Mouse (Mus musculus): Measurements from ENCODE around the gene Rpsa. TPM values are rescaled to one million over a fixed set of nuclear protein-coding genes. Genes with fewer than 3 reads are reported as not detected.
A peak's percentile ranks its signal among the peaks of the same experiment; 100 is the strongest.
"Not testable (repeated sequence)": the region's sequence is repeated elsewhere in the genome, so short reads cannot be mapped to it uniquely, and the experiment has no call there.

Gene Rpsa
- polyA plus RNA-seq (2012; rRNA removed), result 1,805 and 1,865 TPM in 2 replicates

- DNase-seq (ENCODE audit: low spot score), result peak; percentile 84
These were observed at the start of gene Rpsa for GRCm38 (mm10) chr9:120127538-120128251. Rpsa (plus strand) TSS chr9:120127689.

DNA sequence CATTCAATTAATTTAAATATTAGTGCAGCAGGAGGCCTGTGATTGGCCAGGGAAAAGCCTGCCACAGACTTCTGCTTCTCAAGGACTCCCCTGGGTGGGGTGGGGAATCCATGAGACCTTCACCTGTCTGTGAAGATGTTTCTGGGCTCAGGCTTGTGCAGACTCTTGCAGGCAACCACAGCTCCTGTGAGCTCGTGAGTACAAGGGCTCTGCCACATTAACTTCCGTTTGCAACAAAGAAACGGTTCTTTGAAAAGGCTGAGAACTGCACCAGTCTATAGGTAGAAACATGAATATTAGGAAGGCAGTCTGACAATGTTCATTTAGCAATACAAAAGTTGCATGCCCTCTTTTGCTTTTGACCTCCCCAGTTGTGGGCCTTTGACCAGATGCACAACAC is 49.2 kb upstream of the Rpsa start:
- DNase-seq (ENCODE audit: low spot score), result no peak

- DNase-seq (ENCODE audit: low spot score), result no peak
These were observed 47.6 kb upstream of the Rpsa start for GRCm38 (mm10) chr9:120079901-120080300.

DNA sequence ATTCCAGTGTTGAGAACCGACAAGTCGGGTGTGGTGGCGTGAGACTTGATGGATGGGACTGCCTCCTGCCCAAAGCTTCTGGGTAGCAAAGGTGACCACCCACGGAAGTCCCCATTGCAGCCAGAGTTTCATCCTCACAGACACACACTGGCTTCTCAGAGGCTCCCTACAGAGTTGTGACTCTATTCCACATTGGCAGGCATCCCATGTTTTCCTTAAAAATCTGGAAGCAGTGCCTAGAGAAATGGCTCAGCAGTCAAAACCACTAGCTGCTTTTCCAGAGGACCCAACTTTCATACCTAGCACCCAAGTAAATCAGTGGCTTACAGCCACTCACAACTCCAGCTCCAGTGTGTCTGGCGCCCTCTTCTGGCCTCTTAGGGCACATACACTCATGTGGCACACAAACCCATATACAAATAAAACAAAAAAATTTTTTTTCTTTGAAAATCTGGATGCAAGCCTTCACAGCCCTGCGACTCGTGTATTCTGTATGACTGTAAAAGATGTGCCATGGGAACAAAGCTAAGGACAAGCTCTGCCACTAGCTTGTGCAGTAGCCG is 46.9 kb upstream of the Rpsa start:
- DNase-seq (ENCODE audit: low spot score), result no peak

- no peak for DNase-seq (ENCODE audit: low spot score)
These were observed 46.2 kb upstream of the Rpsa start for GRCm38 (mm10) chr9:120081247-120081646.

- DNase-seq (ENCODE audit: low spot score), result no peak
These were observed 45.5 kb upstream of the Rpsa start for GRCm38 (mm10) chr9:120081967-120082366.

DNA sequence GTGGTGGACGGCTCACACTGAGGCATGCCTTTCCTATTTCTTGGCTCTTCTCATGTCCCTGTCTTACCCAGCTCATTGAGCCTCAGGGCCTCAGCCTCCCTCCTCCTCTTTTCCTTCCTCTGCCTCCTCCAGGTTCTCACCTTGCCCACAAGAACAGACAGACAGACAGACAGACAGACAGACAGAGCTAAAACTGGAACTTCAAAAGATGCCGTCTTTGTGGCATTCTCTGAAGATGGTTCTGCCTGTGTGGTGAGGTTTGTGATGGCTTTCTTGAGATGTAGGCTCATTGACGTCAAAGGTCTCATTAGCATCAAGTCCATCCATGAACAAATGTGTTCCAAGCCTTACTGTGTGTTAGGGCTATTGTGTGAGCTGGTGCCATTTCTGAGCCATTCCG is 44.8 kb upstream of the Rpsa start:
- no peak for DNase-seq (ENCODE audit: low spot score)

- DNase-seq (ENCODE audit: low spot score), result no peak
These were observed 44.2 kb upstream of the Rpsa start for GRCm38 (mm10) chr9:120083158-120083894.

GRCm38 (mm10) chr9:120084406-120084805 is 43.1 kb upstream of the Rpsa start:
- DNase-seq (ENCODE audit: low spot score), result no peak

GRCm38 (mm10) chr9:120089125-120089524 is 38.4 kb upstream of the Rpsa start:
- no peak for DNase-seq (ENCODE audit: low spot score)

DNA sequence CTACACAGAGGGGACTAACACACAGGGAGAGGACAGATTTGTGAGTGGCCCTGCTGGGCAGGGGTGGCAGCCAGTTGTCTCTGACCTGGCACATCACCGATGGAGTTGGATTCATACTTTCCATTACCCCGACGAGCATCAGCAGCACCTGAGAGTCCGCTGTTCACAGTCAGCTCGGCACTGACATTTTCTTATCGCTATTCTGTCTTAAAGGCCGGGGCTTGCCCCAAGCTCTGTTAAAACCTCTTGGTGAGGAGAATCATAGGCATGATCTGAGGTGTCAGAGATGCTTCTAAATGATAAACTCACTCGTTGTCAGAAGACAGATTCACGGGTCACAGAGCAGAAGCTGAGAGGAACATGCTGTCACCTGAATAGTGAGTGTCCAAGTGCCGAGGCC is 36.4 kb upstream of the Rpsa start:
- DNase-seq (ENCODE audit: low spot score), result no peak

DNA sequence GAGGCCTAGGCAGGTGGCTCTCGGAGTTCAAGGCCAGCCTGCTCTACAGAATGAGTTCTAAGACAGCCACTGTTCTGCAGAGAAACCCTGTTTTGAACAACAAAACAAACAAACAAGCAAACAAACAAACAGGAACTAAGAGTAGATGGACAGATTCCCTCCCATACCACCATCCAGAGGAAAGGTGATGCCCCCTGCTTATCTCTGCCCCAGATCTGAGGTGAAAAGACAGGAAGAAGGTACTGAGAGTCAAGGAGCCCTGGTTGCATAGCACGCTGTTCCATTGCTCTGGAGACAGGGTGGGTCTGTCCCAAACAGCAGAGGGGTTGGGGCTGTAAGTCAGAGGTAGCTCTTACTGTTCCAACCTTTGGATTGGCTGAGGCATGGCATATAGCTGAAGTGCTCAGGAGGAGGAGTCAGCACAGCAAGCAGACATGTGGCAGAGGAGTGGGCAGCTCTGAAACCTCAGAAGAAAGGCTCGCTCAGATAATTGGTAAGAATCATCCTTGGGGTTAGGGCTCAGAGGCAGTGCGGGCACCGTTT is 35.7 kb upstream of the Rpsa start, which contains the start of gene Ccr8:
Ccr8 (plus strand) TSS at position 419 of the 543 bp plus-strand sequence.
- DNase-seq (ENCODE audit: low spot score), result no peak

- DNase-seq (ENCODE audit: low spot score), result no peak
These were observed 33.8 kb upstream of the Rpsa start for GRCm38 (mm10) chr9:120093701-120094100.

GRCm38 (mm10) chr9:120095886-120096285 is 31.6 kb upstream of the Rpsa start:
- no peak for DNase-seq (ENCODE audit: low spot score)

DNA sequence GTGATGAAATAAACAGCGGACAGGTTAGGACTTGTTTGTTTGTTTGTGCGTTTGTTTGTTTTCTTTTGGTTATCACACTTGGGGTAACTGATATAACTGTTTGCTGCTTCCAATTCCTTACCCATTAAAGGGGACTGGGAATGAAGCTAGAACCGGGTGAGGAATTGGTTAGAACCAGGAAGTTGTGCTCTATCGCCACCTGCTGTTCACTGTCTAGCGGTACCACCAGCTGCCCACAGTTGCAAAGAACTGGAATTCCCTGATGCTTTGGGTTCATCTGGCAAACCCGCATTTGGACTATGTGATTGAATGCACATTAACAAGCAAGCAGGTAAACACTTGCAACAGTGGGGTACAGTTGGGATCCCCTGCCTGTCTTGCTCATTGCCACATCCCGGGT is 28.8 kb upstream of the Rpsa start:
- DNase-seq (ENCODE audit: low spot score), result no peak

- DNase-seq (ENCODE audit: low spot score), result no peak
These were observed 28.2 kb upstream of the Rpsa start for GRCm38 (mm10) chr9:120099304-120099703.

DNA sequence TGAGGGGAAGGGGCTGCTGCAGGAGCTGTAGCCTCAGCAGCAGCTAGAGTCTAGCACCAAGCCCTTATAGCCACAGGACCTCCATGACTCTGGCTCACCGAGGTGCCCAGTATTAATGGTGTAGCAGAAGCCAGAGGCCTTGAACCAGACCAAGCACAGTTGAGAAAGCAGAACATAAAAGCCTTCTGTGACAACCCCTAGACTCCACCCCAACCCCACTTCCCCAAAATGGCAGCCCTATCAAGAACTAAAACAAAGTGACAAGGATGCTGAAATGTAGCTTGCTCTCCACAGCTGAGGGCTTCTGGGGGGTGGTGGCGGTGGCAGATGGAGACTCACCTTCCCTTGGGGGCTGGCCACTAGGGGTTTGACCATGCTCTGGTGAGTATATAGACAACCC is 26.3 kb upstream of the Rpsa start:
- no peak for DNase-seq (ENCODE audit: low spot score)

- DNase-seq (ENCODE audit: low spot score), result not testable (repeated sequence)
These were observed 18.5 kb upstream of the Rpsa start for GRCm38 (mm10) chr9:120108953-120109352.

GRCm38 (mm10) chr9:120110211-120111018 is 17.1 kb upstream of the Rpsa start, which contains the start of gene Slc25a38:
Slc25a38 (plus strand) TSS chr9:120110374.
- DNase-seq (ENCODE audit: low spot score), result peak; percentile 82

DNA sequence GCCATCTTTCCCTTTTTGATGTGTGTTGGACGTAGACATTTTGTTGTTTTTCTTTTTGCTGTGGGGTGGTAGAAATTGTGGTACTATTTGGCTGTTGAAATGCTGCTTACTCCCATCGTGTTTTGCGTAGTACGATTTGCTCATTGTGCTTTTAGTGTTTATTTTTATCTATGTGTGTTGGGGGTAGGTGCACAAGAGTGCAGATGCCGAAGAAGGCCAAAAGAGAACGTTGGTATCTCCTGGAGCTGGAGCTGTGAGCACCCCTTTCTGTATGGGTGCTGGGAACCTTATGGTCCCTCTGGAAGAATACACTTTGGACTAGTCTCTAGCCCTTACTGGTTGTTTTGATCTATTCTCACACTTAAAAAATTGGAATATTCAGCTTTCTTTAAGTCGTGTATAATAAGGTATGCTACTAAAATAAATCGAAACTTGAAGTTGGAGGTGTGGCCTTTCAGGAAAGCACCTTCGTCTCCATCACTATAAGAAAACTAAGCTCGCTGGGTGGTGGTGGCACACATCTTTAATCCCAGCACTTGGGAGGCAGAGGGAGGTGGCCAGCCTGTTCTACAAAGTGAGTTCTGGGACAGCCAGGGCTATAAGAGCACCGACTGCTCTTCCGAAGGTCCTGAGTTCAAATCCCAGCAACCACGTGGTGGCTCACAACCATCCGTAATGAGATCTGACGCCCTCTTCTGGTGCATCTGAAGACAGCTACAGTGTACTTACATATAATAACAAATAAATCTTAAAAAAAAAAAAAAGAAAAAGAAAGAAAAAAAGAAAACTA is 16.1 kb upstream of the Rpsa start:
- no peak for DNase-seq (ENCODE audit: low spot score)

DNA sequence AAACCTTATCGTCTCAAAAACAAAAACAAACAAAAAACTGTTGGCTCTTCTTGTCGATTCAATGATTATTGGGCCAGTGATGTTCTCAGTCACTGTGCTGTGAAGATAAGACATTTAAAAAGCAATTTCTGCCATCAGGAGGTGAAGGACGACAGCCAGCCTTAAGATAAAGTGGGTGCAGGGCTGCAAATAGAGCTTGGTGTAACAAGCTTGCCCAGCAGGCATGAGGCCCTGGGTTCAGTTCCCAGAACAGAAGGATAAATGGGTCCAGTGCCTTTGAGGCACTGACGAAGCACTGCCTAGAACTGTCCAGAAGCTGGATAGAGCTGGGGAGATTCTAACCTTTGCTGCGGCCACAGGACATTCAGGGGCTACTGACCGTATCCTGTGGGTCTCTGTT is 15.0 kb upstream of the Rpsa start:
- no peak for DNase-seq (ENCODE audit: low spot score)
